Mouse (Mus musculus) layer of hippocampus, adult 11-12 months (tissue): ENCODE results near the gene Ceacam9.

Source experiments
- DNase-seq: peaks from one replicate; pipeline ENCODE4 v3.0.0; 2022; ENCODE audit warnings: low spot score

The Ceacam9 gene

DNA sequence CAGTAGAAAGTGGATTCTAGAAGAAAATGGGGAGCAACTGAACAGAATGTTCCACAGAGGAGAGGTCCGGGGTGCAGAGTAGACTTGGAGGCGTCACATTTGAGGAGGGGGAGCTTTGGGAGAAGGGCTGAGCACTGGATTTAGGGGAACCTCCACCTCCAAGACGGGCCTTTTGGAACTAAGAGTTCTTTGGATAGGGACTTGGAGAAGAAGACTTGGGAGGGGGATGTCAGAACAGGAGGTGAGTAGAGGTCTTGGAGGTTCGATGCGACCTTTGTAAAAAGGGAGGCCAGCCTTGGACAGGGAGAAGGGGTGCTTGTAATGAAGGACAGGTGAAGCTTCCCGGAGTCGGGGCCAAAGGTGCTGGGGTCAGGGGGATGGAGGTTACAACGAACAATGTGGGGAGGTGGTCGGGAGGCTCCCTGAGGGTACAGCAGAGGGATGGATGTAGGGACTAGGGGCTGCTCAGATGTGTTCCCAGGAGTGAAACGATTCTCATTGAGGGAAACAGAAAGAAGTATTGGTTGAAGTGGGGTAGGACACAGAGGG, 17.4 kb downstream of the Ceacam9 start:
- no peak for DNase-seq

DNA sequence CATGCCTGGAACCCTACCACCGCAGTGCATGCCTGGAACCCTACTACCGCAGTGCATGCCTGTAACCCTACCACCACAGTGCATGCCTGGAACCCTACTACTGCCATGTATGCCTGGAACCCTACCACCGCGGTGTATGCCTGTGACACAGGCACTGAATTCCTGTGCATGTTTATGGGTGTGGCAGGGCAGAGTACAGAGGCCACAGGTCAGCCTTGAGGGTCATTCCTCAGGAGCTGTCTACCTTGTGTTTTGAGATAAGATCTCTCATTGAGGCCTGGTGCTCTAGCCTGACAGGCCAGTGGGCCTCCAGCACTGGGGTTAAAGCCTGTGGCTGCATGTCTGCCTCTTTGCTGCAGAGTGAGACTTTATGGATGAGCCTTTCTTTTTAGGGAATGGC, 23.6 kb downstream of the Ceacam9 start:
- DNase-seq = no peak

DNA sequence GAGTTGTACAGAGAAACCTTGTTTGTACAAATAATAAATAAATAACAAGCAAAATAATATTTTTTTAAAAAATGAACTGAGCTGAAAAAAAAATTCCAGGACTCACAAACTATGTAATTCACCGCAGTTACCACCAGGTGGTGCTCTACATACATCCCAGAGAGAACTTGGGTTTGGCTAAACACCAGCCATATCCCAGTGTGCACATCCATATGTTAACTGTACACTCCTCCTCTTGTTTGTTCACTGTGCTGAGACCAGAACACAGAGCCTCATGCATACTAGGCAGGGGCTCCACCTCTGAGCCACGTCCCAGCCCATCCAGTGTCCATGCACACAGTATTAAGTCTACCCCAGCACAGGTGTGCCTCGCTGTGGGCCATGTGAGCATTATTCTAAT, 24.4 kb downstream of the Ceacam9 start:
- peak; percentile 63 for DNase-seq

DNA sequence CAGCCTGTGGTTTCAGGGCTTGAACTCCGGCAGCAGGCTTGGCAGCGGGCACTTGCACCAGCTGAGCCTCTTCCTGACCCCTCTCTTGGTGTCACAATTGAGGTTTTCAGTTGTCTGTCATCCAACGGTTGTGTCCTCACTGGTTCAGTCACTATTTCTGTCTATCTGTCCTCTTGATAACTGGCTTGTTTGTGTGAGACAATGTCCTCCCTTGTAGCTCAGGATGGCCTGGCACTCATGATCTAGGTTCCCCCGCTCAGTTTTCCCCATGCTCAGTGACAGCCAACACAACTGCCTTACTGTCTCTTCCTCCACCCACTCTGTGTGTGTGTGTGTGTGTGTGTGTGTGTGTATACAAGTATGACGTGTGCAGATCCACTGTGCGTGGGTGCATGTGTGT, 25.9 kb downstream of the Ceacam9 start:
- DNase-seq = peak; percentile 36

DNA sequence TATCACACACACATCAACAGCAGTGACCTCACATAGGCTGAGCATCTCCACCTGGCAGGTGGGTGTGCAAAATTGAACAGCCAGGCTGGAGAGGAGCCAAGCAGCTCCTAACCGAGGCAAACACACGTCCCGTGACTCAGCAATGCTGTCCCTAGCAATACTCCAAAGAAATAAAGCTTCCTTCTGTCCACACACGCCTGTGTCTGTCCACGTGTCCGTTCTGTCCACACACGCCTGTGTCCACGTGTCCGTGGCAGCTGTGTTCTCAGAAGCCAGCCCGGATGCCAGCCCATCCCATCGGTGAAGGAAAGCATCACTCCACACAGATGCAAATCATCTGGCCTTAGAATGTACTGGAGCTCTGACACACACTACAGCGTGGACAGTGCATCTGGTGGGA, 30.3 kb downstream of the Ceacam9 start:
- DNase-seq = peak; percentile 35

DNA sequence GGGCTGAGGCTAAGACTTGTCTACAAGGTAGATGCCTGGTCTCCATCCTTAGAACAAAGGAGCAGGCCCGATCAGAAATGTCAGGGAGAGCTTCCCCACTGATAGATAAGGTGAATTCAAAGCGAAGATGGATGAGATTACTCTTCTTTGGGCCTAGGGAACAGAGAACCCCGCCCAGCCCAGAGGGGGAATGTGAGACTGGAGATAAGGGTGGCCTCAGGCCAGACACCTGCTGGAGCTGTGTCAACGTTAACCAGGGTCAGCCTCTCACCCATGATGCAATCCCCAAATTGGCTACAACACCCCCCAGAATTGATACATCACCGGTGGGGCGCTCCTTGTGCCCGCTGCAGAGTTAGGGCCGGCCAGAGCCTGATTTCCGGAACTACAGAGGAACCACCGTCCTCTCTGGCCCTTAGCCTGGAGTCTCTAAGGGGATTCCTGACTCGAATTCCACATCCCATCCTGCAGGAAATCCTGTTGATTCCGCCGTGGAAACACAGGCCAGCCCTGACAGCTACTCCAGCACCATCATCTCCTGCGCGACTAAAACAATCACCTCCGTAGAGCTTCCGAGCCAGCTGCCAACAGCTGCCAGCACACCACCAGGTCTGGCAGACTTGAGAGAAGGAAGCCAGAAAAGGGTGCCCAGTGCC, 33.8 kb downstream of the Ceacam9 start:
- DNase-seq = no peak

DNA sequence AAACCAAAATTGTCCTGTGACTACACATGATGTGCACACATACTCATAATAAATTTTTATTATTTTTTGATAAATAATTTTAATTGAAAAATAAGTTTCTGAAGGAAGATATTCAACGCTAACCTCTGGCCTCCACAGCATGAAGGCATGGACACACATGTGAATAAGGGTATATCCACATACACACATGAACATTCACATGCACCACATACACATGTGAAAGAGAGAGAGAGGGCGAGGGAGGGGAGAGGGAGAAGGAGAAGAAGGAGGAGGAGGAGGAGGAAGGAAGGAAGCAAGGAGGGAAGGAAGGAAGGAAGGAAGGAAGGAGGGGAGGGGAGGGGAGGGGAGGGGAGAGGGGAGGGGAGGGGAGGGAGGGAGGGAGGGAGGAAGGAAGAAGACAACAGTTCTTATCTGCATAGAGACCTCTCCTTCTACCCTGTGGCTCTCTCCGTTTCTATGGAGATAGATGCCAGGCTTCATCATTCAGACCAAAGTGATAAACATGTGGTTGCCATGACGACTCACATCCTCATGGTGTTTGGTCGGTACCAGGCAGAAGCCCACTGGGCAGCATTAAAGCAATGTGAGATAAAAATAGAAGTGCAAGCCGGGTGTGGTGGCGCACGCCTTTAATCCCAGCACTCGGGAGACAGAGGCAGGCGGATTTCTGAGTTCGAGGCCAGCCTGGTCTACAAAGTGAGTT, 37.3 kb downstream of the Ceacam9 start:
- no peak for DNase-seq

DNA sequence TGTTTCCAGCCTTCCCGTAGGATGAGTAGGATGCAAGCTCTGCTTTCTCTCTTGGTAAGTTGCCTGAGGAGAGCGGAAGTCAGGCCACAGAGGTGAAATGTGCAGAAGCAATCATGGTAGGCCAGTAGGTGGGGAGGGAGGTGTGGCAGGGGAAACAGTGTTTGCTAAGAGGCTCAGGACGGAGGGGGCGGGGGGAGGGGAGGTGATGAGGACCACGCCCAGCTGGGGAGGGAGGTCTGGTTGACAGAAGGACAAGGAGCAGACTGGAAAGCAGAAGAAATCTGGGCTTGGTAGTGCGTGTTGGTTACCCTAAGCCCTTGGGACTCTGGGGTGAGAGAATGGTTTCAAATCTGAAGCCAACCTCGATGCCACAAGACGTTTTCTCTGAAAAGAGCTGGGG, 38.6 kb downstream of the Ceacam9 start:
- no peak for DNase-seq

DNA sequence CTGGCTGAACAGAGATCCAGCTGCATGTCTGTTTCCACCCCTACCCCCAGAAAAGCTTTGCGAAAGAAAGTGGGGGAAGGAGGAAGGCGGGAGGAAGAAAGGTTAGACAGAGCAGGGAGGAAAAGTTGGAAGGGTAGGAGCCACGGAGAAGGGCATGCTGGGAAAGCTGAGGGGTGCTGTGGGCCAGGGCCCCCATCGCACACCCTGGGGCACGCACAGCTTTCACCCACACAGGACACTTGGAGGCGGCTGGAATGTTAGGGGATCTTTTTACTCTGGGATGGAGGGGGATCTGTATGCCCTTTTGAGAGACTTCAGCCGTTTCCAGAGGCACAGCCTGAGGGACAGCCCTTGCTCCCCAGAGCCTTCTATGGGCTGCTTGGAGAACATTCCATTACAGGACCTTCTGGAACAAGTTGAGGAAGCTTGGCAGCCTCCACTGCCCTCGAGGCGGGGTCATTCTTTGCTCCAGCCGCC, 39.3 kb downstream of the Ceacam9 start:
- no peak for DNase-seq

DNA sequence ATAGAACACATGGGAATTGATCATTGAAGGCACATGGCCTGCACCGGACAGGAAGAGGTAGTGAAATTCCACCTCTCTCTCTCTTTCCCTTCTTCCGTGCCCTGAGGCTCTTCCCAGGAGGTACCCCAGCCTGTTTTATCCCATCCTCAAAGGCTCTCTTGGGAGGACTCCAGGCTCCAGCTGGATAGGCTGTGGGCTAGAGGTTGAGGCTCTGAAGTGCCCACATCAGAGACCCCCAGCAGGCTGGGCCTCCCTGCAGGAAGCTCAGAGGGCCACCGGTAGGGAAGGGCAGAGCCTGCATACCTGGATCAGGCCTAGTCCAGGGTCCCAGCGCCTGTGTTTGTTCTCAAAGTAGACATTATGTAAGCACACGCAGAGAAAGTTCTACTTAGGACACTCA, 39.9 kb downstream of the Ceacam9 start:
- no peak for DNase-seq

DNA sequence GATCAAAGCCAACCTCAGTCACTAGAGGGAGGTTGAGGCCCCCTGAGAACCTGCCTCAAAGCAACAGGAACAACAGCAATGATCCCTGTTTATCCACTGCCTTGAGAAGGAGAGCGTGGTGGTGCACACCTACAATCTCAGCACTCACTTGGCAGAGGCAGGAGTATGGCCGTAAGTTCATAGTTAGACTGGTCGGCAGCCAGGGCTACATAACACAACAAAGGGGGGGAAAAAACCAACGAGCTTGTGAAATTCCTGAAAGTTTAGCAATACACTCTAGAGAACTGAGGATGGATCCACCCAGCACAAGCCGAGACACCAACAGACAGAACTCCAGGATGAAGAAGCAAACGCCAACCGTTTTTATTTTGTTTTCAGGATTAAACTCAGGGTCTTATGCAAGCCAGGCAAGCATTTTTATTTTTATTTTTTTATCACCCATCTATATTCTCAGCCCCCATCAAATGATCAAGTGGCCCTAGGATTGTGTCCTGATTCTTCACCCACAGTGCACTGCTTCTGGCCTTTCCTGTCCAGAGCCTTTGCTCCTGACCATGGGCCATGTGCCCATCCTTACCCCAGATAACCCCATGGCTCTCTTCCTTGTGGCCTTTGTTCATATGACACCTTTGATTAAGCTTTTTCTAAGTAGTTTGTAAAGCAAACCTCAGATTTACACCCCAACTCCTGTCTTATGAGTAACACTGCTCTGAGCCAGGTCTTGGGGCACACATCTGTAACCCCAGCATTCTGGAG, 41.9 kb downstream of the Ceacam9 start:
- DNase-seq = no peak

DNA sequence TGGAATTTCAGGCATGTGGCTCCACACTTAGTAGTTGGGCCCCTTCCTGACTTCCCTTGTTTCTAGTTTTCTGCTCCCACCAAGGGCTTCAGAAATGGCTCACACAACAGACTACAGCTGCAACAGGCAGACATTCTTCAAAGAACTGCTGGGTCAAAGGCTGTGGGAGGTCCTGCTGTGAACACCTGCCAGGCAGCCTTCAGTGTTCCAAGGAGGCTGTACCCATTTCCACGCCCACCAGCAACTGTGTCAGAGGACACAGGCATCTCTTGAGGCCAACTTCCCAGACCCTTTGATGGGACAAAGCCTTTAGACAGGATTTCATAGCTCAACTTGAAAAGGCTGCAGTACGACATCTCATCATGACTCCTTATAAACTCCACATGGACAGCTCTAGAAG, 44.7 kb downstream of the Ceacam9 start:
- DNase-seq = no peak
